Mouse (Mus musculus): Measurements from ENCODE around the gene Slc25a14. TPM values are rescaled to one million over a fixed set of nuclear protein-coding genes. Genes with fewer than 3 reads are reported as not detected.
A peak's percentile ranks its signal among the peaks of the same experiment; 100 is the strongest.

Slc25a14 gene
- polyA plus RNA-seq (2017; shearing (Covaris generic)), result 10 to 100 TPM; 10.0 to 10.4 TPM

GRCm38 (mm10) chrX:48623379-48624053 is at the start of gene Slc25a14:
TSS of gene Slc25a14 (plus strand) at chrX:48623413.
- ATAC-seq, result peak; percentile 97

GRCm38 (mm10) chrX:48583332-48583731 is 39.9 kb upstream of the Slc25a14 start:
- no peak for ATAC-seq

- ATAC-seq, result peak; percentile 21
These were observed 29.5 kb upstream of the Slc25a14 start for GRCm38 (mm10) chrX:48593721-48594098.

GRCm38 (mm10) chrX:48594099-48594760 is 29.0 kb upstream of the Slc25a14 start, which contains the start of gene Zfp280c:
TSS of gene Zfp280c (minus strand) at chrX:48594504.
- ATAC-seq, result peak; percentile 90

- ATAC-seq, result no peak
These were observed 27.2 kb upstream of the Slc25a14 start for GRCm38 (mm10) chrX:48596053-48596452.

GRCm38 (mm10) chrX:48596906-48597305 is 26.3 kb upstream of the Slc25a14 start:
- ATAC-seq, result no peak

GRCm38 (mm10) chrX:48604872-48605271 is 18.3 kb upstream of the Slc25a14 start:
- no peak for ATAC-seq

GRCm38 (mm10) chrX:48623049-48623378 is 199 bp upstream of the Slc25a14 start:
- ATAC-seq, result no peak

- no peak for ATAC-seq
These were observed 824 bp downstream of the Slc25a14 start for GRCm38 (mm10) chrX:48624054-48624420.

- peak; percentile 41 for ATAC-seq
These were observed 13.8 kb downstream of the Slc25a14 start for GRCm38 (mm10) chrX:48637032-48637431.

- no peak for ATAC-seq
These were observed 20.9 kb downstream of the Slc25a14 start for GRCm38 (mm10) chrX:48644122-48644521.

- no peak for ATAC-seq
These were observed 43.6 kb downstream of the Slc25a14 start for GRCm38 (mm10) chrX:48666807-48667206.

- no peak for ATAC-seq
These were observed 46.4 kb downstream of the Slc25a14 start for GRCm38 (mm10) chrX:48669588-48669987.

GRCm38 (mm10) chrX:48671714-48672113 is 48.5 kb downstream of the Slc25a14 start:
- no peak for ATAC-seq

GRCm38 (mm10) chrX:48674171-48674570 is 51.0 kb downstream of the Slc25a14 start, which contains the start of gene Gpr119:
TSS of gene Gpr119 (minus strand) at chrX:48674478.
- ATAC-seq, result no peak

- peak; percentile 76 for ATAC-seq
These were observed 60.2 kb downstream of the Slc25a14 start for GRCm38 (mm10) chrX:48683451-48683850.

- ATAC-seq, result no peak
These were observed 60.6 kb downstream of the Slc25a14 start for GRCm38 (mm10) chrX:48683857-48684256.

- ATAC-seq, result peak; percentile 30
These were observed 71.2 kb downstream of the Slc25a14 start for GRCm38 (mm10) chrX:48694460-48694859.

- peak; percentile 99 for ATAC-seq
These were observed 71.7 kb downstream of the Slc25a14 start, which contains the start of gene Rbmx2 for GRCm38 (mm10) chrX:48694864-48695371. TSS of gene Rbmx2 (plus strand) at chrX:48695004.

GRCm38 (mm10) chrX:48709701-48710100 is 86.5 kb downstream of the Slc25a14 start:
- ATAC-seq, result no peak

Data from CD4-positive, CD25-positive, alpha-beta regulatory T cell, adult 4 months (primary cell).